Mouse (Mus musculus): ENCODE results near the gene Polr3e. TPM values are rescaled to one million over a fixed set of nuclear protein-coding genes. Genes with fewer than 3 reads are reported as not detected.

Polr3e gene
- 42.7 and 44.0 TPM in 2 replicates for polyA plus RNA-seq (2015; fragmentation: Nextera tagmentation; extraction: Ambion mirVana)

DNA sequence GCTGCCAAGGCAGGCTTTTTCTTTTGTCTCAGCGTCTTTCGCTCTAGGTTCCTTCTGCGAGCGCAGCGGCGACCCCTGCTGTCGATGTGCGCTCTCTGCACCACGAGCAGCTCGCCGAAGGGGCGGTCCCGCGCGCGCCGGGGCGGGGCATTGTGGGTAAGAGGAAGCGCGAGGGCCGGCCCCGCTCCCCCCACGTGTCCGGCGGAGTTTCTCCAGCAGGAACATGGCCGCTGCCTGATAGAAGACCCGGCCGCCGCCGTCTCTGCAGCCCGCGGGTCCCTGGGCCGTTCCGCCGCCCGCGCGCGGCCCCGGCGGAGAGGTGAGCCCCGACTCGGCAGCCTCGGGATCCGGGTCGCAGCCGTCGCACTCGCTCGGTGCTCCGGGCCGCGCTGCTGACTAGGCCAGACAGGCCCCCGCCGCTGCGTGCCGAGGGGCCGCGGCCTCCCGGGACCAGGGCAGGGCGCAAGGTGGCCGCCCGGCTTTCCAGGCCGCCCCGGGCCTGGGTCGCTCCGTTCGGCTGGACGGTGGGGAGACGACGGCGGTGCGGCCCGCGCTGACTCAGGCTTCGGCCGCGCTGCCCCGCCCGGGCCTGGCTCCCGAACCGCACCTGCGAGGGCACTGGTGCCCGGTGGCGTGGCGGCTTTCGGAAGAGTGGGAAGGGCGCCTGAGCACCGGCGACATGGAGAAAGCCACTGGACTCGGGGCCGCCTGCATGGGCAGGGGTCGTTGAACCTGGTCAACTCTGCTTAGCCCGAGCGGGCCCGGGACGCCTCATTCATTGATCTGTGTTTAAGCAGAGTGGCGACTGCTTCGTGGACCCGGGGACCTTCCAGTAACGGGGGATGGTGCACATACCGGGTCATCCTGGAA, at the start of gene Polr3e:
Gene Polr3e, plus strand, starts transcription at position 153 of the 870 bp plus-strand sequence.
- Histone ChIP-seq H3K27me3 (no peaks in the 10 kb centered on the region), H3K4me3 (replicated peaks) (peak within 1 kb of the TSS; percentile 98), H3K27ac (peak within 1 kb of the TSS; percentile 78), H3K4me1 (peaks cover 15% of the 10 kb centered on the region), H3K9me3 (replicated peaks) (no peaks in the 10 kb centered on the region), H3K36me3 (0 out of 2 replicates have a peak, but pooled peaks cover 7% of the 10 kb centered on the region), H3K4me2 (peak within 1 kb of the TSS; percentile 68), H3K9ac (peak within 1 kb of the TSS; percentile 90)
- ATAC-seq (replicated peaks; ENCODE audit: low FRiP score) = peak; percentile 95
- under 1% methylated on average over 102 of the region's 102 CpGs for WGBS

DNA sequence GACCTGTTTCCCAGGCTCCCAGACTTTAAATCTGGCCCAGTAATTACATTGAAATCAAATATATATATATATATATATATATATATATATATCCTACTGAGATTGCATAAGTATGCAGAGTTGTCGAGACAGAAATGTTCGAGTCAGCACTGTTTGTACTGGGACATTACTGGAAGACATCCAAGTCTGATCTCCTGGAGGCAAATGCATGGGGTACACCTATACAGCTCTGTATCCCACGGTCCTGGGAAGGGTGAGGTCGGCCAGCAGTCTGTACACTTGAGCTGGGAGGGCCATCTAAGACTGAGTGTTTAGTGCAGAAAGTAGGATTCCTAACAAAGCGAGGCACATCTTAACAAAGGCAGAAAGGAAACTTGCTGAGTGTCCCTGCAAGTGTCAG, 47.7 kb upstream of the Polr3e start:
- Histone ChIP-seq H3K9ac (no peak overlapping the region), H3K36me3 (no peaks in the 10 kb centered on the region), H3K4me3 (replicated peaks) (no peak overlapping the region), H3K27ac (peak overlapping the region; percentile 63), H3K4me1 (peaks cover 38% of the 10 kb centered on the region), H3K9me3 (replicated peaks) (no peaks in the 10 kb centered on the region), H3K4me2 (no peak overlapping the region), H3K27me3 (no peaks in the 10 kb centered on the region)
- ATAC-seq (replicated peaks; ENCODE audit: low FRiP score) = no peak
- WGBS = 40% methylated on average over 5 of the region's 5 CpGs

DNA sequence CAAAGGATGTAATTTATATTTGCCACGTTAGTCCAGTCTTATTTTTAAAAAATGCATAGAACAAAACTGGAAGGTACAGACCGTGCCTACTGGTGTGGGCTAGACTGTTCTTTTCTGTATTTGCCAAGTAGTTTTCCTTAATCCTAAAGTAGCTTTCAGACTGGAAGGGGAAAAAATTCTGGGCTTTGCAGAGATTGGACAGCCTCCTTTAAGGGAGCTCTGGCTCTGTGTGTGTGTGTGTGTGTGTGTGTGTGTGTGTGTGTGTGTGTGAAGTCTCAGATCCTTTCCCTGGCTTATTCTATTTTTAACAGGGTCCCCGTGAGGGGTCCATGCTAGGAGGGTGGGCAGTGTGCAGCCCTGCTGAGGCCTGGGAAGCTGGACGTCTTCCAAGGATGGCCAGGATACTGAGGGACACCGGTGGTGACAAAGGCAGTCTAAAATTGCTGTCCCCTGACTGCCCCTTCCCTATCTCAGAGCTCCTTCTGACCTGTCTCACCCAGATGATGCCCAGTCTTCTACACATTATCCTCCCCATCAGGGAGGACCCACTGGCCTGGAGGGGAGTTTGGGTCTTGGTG, 47.0 kb upstream of the Polr3e start:
- Histone ChIP-seq H3K4me2 (no peak overlapping the region), H3K4me3 (replicated peaks) (no peak overlapping the region), H3K36me3 (no peaks in the 10 kb centered on the region), H3K27me3 (no peaks in the 10 kb centered on the region), H3K9ac (no peak overlapping the region), H3K27ac (peak overlapping the region; percentile 63; the same call in 1 of the 2 replicates), H3K4me1 (peaks cover 32% of the 10 kb centered on the region), H3K9me3 (replicated peaks) (no peaks in the 10 kb centered on the region)
- ATAC-seq (replicated peaks; ENCODE audit: low FRiP score) = no peak
- 76% methylated on average over 5 of the region's 5 CpGs for WGBS

DNA sequence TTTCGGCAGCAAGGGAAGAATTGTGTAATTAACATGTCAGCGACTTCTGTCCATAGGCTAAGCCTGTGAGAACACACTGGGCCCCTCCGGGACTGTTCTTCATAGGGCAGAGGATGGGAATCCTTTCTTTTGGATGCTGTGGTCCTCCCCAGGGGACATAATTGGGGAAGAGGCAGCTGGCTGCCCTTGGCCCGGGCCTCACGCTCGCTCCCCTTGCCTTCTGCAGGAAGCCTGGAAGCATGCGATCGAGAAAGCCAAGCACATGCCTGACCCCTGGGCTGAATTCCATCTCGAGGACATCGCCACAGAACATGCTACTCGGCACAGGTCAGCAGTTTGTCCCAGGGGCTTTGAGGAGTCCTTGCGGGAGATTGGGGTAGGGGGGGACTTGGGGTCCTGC, 44.5 kb upstream of the Polr3e start:
- Histone ChIP-seq H3K27me3 (no peaks in the 10 kb centered on the region), H3K36me3 (no peaks in the 10 kb centered on the region), H3K4me3 (replicated peaks) (no peak overlapping the region), H3K27ac (no peak overlapping the region), H3K4me1 (peaks cover 19% of the 10 kb centered on the region), H3K4me2 (no peak overlapping the region), H3K9ac (no peak overlapping the region), H3K9me3 (replicated peaks) (no peaks in the 10 kb centered on the region)
- ATAC-seq (replicated peaks; ENCODE audit: low FRiP score) = no peak
- 73% methylated on average over 12 of the region's 12 CpGs for WGBS

DNA sequence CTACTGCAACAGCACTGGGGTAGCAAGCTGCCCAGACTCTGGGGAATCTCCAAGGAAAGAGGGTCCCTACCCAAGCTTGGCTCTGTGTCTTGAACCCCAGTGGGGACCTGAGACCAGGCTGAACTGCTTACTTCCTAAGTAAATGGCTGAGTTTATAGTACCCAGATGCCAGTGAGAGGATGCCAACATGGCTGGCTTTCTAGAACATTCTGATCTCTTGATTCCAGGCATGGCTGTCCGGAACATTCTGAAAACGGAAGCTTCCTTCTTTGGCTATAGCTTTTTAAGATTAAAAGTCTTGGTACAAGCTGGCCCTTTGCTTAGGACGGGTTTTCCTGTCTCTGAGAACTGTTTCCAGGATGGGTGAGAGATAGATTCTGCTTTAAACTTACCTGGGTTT, 43.5 kb upstream of the Polr3e start:
- Histone ChIP-seq H3K9ac (no peak overlapping the region), H3K27ac (no peak overlapping the region), H3K36me3 (no peaks in the 10 kb centered on the region), H3K4me2 (no peak overlapping the region), H3K9me3 (replicated peaks) (no peaks in the 10 kb centered on the region), H3K4me1 (peaks cover 11% of the 10 kb centered on the region), H3K4me3 (replicated peaks) (no peak overlapping the region), H3K27me3 (no peaks in the 10 kb centered on the region)
- no peak for ATAC-seq (replicated peaks; ENCODE audit: low FRiP score)
- 96% methylated on average over 3 of the region's 3 CpGs for WGBS

DNA sequence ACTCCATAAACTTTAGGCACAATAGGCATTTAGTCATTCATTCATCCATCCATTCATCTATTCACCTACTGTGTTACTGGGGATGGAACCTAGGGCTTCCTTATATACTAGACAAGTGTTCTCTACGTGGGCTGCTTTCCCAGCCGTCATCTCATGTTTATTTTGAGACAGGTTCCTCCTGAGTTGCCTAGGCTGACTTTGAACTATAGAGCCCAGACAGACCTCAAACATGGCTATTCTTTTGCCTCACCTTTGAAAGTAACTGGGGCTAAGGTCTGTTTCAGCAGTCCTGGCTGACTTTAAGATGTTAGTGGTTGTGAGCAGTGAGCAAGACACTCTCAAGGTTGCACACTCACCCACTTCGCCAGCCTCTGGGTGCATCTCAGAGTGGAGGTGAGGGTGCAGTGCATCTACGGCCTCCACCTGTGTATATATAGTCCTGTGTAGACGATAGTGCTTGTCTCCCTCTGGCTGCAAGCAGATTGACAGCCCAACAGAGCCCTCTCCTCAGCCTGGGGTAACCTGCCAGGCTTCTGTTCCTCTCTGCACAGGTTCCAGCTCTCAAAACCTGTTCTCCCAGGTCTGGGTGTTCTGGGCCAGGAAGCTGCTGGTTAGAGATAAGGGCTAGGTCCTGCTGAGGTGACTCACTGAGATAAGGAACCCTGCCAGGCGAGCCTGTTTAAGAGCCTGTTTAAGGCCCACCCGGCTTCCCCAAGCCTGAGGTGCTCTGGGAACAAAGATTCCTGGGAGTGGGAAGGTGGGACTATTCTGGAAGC, 42.6 kb upstream of the Polr3e start:
- Histone ChIP-seq H3K4me3 (replicated peaks) (no peak overlapping the region), H3K27ac (peak overlapping the region; percentile 65), H3K9me3 (replicated peaks) (no peaks in the 10 kb centered on the region), H3K4me2 (no peak overlapping the region), H3K27me3 (no peaks in the 10 kb centered on the region), H3K9ac (no peak overlapping the region), H3K4me1 (0 out of 2 replicates have a peak, but pooled peaks cover 5% of the 10 kb centered on the region), H3K36me3 (no peaks in the 10 kb centered on the region)
- ATAC-seq (replicated peaks; ENCODE audit: low FRiP score) = peak; percentile 89
- WGBS = 71% methylated on average over 7 of the region's 7 CpGs

DNA sequence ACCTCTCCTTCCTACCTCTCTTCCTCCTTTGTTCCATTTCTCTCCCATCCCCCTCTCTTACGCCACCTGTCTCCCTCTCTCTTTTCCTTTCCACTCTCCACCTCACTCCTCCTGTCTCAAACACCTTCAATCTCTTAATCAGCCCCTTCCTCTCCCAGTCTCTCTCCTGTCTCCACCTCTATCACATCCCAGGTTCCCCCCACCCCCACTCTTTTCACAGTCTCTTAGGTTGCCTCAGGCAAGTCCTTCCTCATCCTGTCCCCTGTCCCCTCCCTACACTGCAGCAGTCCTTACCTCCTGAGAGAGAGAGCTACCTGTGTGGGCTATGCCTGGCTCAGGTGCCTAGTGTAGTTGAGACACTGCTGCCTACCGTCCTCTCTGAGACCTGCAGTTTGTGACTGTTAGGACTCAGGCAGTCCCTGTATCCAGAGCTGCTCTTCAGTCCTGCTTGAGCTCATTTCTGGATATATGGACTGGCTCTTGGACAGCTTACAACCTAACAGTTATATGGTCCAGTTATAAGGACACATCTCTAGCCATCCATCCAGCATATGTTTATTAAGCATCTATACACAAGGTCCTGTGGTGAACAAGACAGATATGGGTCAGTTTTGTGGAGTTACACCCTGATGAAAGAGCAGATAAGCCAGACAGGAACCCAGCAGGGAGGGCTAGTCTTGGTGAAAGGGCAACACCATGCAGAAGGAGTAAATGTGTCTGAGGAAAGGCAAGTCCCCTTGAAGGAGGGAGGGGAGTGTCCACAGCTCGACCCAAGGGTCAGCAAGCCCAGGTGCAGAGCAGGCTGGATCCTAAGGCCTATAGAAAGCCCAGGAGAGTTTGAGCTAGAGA, 41.8 kb upstream of the Polr3e start:
- peak; percentile 68 for ATAC-seq (replicated peaks; ENCODE audit: low FRiP score)
- no peak overlapping the region for H3K9ac ChIP-seq
- H3K4me3 ChIP-seq (replicated peaks) = no peak overlapping the region
- H3K27ac ChIP-seq = peak overlapping the region; percentile 64
- WGBS = 67% methylated on average over 3 of the region's 3 CpGs
- no peaks in the 10 kb centered on the region for H3K9me3 ChIP-seq (replicated peaks)
- H3K36me3 ChIP-seq = peaks cover 7% of the 10 kb centered on the region
- no peaks in the 10 kb centered on the region for H3K4me1 ChIP-seq
- no peaks in the 10 kb centered on the region for H3K27me3 ChIP-seq
- no peak overlapping the region for H3K4me2 ChIP-seq

DNA sequence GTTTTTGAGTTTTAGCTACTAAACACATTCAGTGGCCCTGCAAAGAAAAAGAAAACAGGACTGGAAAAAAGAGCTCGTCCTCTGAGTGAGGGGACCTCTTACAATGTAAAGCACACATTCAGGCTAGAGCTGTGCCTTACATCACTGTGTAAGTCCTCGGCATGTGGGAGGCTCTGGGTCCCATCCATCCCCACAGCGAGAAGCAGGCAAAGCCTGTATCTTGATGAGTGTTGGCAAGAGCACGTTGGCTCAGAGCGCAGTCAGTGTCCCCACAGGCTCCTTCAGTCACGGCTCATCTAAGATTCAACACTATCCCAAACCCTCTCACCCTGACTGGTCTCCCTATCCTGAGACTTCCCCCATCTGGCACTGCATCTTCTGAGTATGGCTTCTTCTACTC, 39.3 kb upstream of the Polr3e start:
- no peak overlapping the region for H3K9ac ChIP-seq
- H3K4me3 ChIP-seq (replicated peaks) = no peak overlapping the region
- peaks cover 12% of the 10 kb centered on the region for H3K36me3 ChIP-seq
- no peaks in the 10 kb centered on the region for H3K27me3 ChIP-seq
- no peak for ATAC-seq (replicated peaks; ENCODE audit: low FRiP score)
- no peak overlapping the region for H3K27ac ChIP-seq
- H3K4me1 ChIP-seq = 0 out of 2 replicates have a peak, but pooled peaks cover 3% of the 10 kb centered on the region
- H3K4me2 ChIP-seq = no peak overlapping the region
- WGBS = 83% methylated on average over 6 of the region's 6 CpGs
- H3K9me3 ChIP-seq (replicated peaks) = no peaks in the 10 kb centered on the region

DNA sequence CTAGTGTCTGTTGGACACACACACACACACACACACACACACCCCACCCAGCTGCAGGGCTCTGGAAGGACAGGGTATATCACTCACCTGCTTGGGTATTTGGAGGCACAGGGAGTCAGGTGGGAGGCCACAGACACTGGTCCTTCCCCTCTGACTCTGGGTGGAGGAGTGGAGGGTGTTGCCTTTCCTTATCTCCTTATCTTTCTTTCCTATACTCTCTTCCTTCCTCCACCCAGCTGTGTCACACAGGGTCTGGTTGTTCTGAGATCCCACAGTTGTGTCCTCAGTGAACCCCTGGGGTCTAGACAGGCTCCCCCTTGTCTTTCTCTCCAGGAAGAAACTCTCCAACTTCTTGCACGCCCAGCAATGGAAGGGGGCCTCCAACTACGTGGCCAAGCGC, 37.6 kb upstream of the Polr3e start:
- no peak overlapping the region for H3K27ac ChIP-seq
- no peak overlapping the region for H3K9ac ChIP-seq
- H3K4me2 ChIP-seq = no peak overlapping the region
- H3K27me3 ChIP-seq = no peaks in the 10 kb centered on the region
- no peak for ATAC-seq (replicated peaks; ENCODE audit: low FRiP score)
- WGBS = 85% methylated on average over 3 of the region's 3 CpGs
- 0 out of 2 replicates have a peak, but pooled peaks cover 3% of the 10 kb centered on the region for H3K4me1 ChIP-seq
- no peaks in the 10 kb centered on the region for H3K9me3 ChIP-seq (replicated peaks)
- peaks cover 22% of the 10 kb centered on the region for H3K36me3 ChIP-seq
- H3K4me3 ChIP-seq (replicated peaks) = no peak overlapping the region

DNA sequence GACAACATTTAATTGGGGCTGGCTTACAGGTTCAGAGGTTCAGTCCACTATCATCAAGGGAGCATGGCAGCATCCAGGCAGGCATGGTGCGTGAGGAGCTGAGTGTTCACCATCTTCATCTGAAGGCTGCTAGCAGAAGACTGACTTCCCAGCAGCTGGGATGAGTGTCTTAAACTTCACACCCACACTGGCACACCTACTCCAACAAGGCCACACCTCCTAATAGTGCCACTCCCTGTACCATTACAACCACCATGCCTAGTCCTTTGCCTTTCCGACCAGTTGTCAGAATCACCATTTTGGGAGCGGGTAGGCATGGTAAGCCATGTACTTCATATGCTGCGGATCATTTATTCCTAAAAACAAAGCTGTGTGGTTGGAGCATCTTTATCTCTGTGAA, 36.8 kb upstream of the Polr3e start:
- Histone ChIP-seq H3K4me2 (no peak overlapping the region), H3K4me3 (replicated peaks) (no peak overlapping the region), H3K36me3 (peaks cover 29% of the 10 kb centered on the region), H3K27me3 (no peaks in the 10 kb centered on the region), H3K9ac (no peak overlapping the region), H3K27ac (no peak overlapping the region), H3K4me1 (0 out of 2 replicates have a peak, but pooled peaks cover 3% of the 10 kb centered on the region), H3K9me3 (replicated peaks) (no peaks in the 10 kb centered on the region)
- no peak for ATAC-seq (replicated peaks; ENCODE audit: low FRiP score)
- WGBS = 96% methylated on average over 4 of the region's 4 CpGs

DNA sequence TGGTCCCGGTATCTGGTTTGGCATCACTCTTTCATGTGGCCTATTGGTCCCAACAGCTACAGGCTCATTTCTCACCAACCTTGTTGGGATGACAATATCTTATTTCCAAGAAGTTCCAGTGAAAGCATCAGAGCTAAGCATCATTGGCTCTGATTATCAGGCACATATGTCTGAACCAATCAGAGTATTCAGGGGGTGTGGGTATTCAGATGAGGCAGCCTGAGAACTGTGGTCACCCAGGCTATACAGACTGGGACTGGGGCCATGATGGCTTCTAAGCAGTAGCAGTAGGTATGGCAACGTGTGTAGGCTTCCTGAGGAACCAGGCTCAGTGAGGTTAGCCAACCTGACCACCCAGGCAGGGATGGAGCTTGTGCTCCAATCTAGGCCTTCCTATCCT, 36.1 kb upstream of the Polr3e start:
- WGBS = 67% methylated on average over 2 of the region's 2 CpGs
- Histone ChIP-seq H3K4me3 (replicated peaks) (no peak overlapping the region), H3K9me3 (replicated peaks) (no peaks in the 10 kb centered on the region), H3K4me2 (no peak overlapping the region), H3K27ac (no peak overlapping the region), H3K36me3 (peaks cover 35% of the 10 kb centered on the region), H3K27me3 (no peaks in the 10 kb centered on the region), H3K9ac (no peak overlapping the region), H3K4me1 (0 out of 2 replicates have a peak, but pooled peaks cover 3% of the 10 kb centered on the region)
- no peak for ATAC-seq (replicated peaks; ENCODE audit: low FRiP score)

Data from kidney, embryonic 15.5 days (tissue).